Mouse (Mus musculus) midbrain, embryonic 16.5 days (tissue): ENCODE data around the gene Tango2. TPM values are rescaled to one million over a fixed set of nuclear protein-coding genes. Genes with fewer than 3 reads are reported as not detected.
A peak's percentile ranks its signal among the peaks of the same experiment; 100 is the strongest.
"Not testable (repeated sequence)": the region's sequence is repeated elsewhere in the genome, so short reads cannot be mapped to it uniquely, and the experiment has no call there.

Experiments used
- ATAC-seq: fragments of 200-750 bp; cut with Nextera tagmentation; 2 replicates; pipeline ENCODE4 v1.8.0; 2017; ENCODE audit warnings: moderate TSS enrichment
- H3K27ac ChIP-seq: fragments of 300-500 bp; sonication (generic); 2 replicates; pipeline ENCODE4 v1.5.1; 2014; ENCODE audit warnings: mild to moderate bottlenecking, low read length, mixed read lengths
- H3K27me3 ChIP-seq: fragments of 300-500 bp; sonication (generic); 2 replicates; pipeline ENCODE4 v1.6.1; 2014; ENCODE audit warnings: low read depth, low read length, mixed read lengths; ENCODE audit not compliant: control insufficient read depth, insufficient read depth
- H3K36me3 ChIP-seq: fragments of 300-500 bp; sonication (generic); 2 replicates; pipeline ENCODE4 v1.6.1; 2014; ENCODE audit warnings: mild to moderate bottlenecking, low read length, moderate library complexity, mixed read lengths; ENCODE audit not compliant: control insufficient read depth, insufficient read depth
- H3K4me1 ChIP-seq: fragments of 300-500 bp; sonication (generic); 2 replicates; pipeline ENCODE4 v1.6.1; 2014; ENCODE audit warnings: mild to moderate bottlenecking, low read length, mixed read lengths; ENCODE audit not compliant: control insufficient read depth, insufficient read depth
- H3K4me2 ChIP-seq: fragments of 300-500 bp; sonication (generic); 2 replicates; pipeline ENCODE4 v1.6.1; 2014; ENCODE audit warnings: mild to moderate bottlenecking, low read length, mixed read lengths
- H3K4me3 ChIP-seq: fragments of 300-500 bp; sonication (generic); 2 replicates; pipeline ENCODE4 v1.5.1; 2014; ENCODE audit warnings: low read depth, mild to moderate bottlenecking, low read length, moderate library complexity, mixed read lengths
- H3K9ac ChIP-seq: fragments of 300-500 bp; sonication (generic); 2 replicates; pipeline ENCODE4 v1.6.1; 2014; ENCODE audit warnings: low read depth, low read length, mixed read lengths
- H3K9me3 ChIP-seq: fragments of 300-500 bp; sonication (generic); replicated peaks from 2 replicates; pipeline ENCODE4 v1.6.1; 2014; ENCODE audit warnings: mild to moderate bottlenecking, low read length, mixed read lengths; ENCODE audit not compliant: control insufficient read depth, poor library complexity, severe bottlenecking
- WGBS: fragments of 180-500 bp; shearing (Covaris S2); extraction: QIAGEN DNeasy Blood & Tissue Kit; methylation state at CpG from one replicate; pipeline ENCODE4 v1.1.7; 2014; 5-methylcytosine and 5-hydroxymethylcytosine counted together
- polyA plus RNA-seq: library from polyadenylated mRNA; unstranded; fragments of >200 nt; fragmentation: Nextera tagmentation; extraction: Ambion mirVana; gene quantifications from 2 replicates; pipeline ENCODE4 v1.2.1, GENCODE M21; 2015

Gene Tango2
- polyA plus RNA-seq, 1 experiment from 2014 or later: 82.5 TPM

DNA sequence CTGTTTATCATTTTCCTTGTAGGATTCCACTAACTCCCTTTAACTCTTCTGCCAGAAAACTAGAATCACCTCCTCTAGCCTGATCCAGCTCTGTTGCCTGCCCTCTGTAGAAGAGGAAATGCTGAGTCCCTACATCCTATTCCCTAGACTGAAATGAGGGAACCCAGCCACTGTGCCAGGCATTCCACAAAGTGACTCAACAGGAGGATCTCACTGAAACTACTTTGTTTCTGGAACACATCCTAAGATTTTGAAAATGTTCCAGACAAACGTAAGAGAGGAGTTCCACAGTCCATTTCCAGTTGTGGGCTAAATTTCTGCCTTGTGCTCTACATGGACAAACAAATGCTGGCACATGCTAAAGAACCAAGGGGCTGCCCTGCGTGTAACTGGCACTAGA, 24.4 kb downstream of the Tango2 start:
- 84% methylated on average over 2 of the region's 2 CpGs for WGBS
- no peak for ATAC-seq

DNA sequence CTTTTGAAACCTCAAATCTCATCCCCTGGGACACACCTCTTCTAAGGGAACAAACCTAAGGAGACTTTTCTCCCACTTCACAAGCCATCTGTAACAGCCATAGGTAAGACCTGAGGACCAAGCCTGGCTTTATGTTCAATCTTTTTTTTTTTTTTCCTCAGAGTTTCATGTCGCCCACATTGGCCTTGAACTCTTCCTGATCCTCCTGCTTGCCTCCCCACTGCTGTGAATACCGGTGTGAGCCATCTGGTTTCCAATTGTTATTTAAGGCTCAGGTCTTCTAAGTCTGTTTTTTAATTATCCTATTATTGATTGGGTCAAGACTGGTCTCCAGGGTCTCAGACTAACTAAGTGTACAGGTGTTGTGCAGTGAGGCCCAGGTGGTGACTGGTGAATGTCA, 26.5 kb downstream of the Tango2 start:
- Histone ChIP-seq H3K27me3 (no peaks in the 10 kb centered on the region), H3K9ac (no peak overlapping the region), H3K4me1 (no peaks in the 10 kb centered on the region), H3K27ac (no peak overlapping the region), H3K4me3 (no peak overlapping the region), H3K36me3 (peaks cover 15% of the 10 kb centered on the region), H3K4me2 (no peak overlapping the region), H3K9me3 (no peaks in the 10 kb centered on the region)
- ATAC-seq: no peak
- 70% methylated on average over 2 of the region's 2 CpGs for WGBS

More for the DNA sequence above, 24.4 kb downstream of the Tango2 start:
- no peak overlapping the region for H3K4me3 ChIP-seq
- H3K27me3 ChIP-seq: no peaks in the 10 kb centered on the region
- no peak overlapping the region for H3K27ac ChIP-seq
- no peak overlapping the region for H3K9ac ChIP-seq
- H3K36me3 ChIP-seq: peaks cover 15% of the 10 kb centered on the region
- no peaks in the 10 kb centered on the region for H3K4me1 ChIP-seq
- no peaks in the 10 kb centered on the region for H3K9me3 ChIP-seq
- H3K4me2 ChIP-seq: no peak overlapping the region

DNA sequence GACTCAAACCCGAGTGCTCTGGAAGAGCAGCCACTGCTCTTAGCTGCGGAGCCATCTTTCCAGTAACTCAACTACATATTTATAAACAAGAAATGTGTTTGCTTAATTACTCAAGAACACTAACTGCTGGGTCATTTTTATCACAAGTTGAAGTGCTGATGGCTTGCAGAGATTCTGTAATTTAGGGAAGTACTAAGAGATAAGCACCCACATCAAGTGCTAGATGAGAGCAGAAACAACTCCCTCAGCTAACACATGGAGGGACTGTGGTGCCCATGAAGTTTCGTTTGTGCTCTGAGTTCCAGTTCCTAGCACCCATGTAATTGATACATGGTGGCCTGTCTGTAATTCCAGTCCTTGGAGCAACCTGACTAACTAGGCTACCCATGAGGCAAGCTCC, 28.9 kb downstream of the Tango2 start:
- no peak overlapping the region for H3K9ac ChIP-seq
- H3K36me3 ChIP-seq: peaks cover 12% of the 10 kb centered on the region
- 82% methylated on average over 3 of the region's 3 CpGs for WGBS
- no peak overlapping the region for H3K27ac ChIP-seq
- H3K4me1 ChIP-seq: no peaks in the 10 kb centered on the region
- H3K4me2 ChIP-seq: no peak overlapping the region
- no peak overlapping the region for H3K4me3 ChIP-seq
- no peaks in the 10 kb centered on the region for H3K27me3 ChIP-seq
- ATAC-seq: no peak
- H3K9me3 ChIP-seq: no peaks in the 10 kb centered on the region

DNA sequence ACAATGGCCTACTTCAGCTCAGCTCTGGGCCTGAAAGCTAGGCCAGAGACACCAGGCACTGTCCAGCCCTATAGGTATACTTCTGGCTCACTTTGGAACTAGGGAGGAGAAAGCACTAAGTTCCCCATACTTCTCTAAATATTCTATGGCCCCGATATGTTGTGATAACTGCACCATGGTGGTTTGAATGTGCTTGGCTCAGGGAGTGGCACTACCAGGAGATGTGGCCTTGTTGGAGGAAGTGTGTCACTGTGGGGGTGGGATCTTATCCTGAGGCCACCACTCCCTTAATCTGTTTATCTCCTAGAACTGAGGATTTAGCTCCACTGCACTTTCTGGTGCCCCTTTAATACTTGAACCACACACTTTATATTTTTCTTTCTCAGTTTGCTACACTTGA, 39.7 kb downstream of the Tango2 start:
- Histone ChIP-seq H3K9ac (no peak overlapping the region), H3K36me3 (peaks cover 26% of the 10 kb centered on the region), H3K27ac (no peak overlapping the region), H3K4me1 (no peaks in the 10 kb centered on the region), H3K27me3 (no peaks in the 10 kb centered on the region), H3K4me2 (no peak overlapping the region), H3K9me3 (no peaks in the 10 kb centered on the region), H3K4me3 (no peak overlapping the region)
- ATAC-seq: no peak
- WGBS: 100% methylated on average over 1 of the region's 1 CpGs

DNA sequence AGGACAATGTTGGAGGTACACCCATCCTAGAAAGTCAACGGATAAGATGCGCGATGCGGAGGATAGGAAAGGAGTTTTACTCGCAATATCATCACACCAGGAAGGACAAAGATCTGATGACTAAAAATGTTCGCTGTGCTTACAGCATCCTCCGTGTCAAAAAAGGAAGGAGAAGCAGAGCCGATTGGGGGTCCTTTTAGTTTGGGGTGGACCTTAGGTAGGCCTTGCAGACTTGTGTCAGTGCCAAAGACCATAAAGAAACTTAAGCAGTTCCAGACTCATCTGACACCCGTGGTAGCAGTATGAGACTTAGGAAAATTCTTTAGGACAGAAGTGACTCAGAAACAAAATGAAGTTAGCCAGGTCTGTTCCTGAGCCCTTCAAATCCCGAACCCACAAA, 58.3 kb downstream of the Tango2 start:
- not testable (repeated sequence) for H3K36me3 ChIP-seq, H3K9me3 ChIP-seq, ATAC-seq, H3K27me3 ChIP-seq
- peak overlapping the region; percentile 52; the same call in 1 of the 2 replicates for H3K9ac ChIP-seq
- H3K4me2 ChIP-seq: peak overlapping the region; percentile 50
- peak overlapping the region; percentile 66; the same call in 1 of the 2 replicates for H3K27ac ChIP-seq
- H3K4me3 ChIP-seq: peak overlapping the region; percentile 97
- peaks cover 27% of the 10 kb centered on the region for H3K4me1 ChIP-seq
- 3% methylated on average over 7 of the region's 10 CpGs for WGBS

DNA sequence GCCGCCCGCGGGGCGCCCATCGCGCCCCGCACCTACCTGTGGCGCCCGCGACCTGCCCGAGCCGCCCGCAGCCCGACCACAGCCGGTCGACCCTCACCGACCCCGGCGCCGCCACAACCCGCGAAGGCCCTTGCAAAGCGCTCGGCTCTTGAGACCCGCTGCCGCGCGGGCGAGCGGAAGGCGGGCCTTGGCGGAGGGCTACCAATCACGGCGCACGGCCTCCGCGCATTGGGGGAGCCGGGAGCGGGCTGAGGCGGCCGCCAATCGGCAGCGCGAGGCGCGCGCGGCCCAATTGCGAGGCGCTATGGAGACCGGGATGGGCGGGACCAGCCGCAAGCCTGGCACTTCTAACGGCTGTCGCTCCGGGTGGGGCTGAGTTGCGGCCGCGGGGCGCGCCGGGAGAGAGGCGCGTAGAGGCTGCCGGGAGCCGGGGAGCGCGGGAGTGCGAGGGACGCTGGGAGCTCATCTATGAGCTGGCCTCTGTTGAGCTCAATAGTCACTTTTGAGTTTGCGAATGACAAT, 58.8 kb downstream of the Tango2 start, which contains the start of gene Dgcr8:
TSS of gene Dgcr8 (minus strand) at position 180 of the 522 bp plus-strand sequence.
- under 1% methylated on average over 60 of the region's 71 CpGs for WGBS
- peaks cover 4% of the 10 kb centered on the region for H3K36me3 ChIP-seq

DNA sequence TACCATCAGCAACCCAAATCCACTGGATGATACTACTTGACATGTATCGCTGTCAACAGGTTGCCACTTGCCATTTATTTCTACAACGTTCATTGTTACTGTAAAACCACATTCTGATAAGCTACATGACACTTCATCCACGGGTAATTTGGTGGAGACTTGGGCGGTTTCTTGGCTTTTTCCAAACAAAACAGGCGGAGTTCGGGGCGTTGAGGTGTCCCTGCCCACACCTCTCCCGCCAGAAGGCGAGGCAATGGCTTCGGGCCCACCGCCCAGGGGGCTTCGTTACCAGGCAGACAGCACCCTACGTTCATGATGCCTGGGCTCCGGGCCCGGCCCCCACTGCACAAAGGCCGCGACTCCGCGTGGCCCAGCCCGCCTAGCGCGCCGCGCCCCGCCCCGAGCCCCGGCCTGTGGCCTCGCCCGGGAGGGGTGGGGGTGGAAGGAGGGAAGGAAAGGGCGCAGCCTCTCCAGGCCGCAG, 59.3 kb downstream of the Tango2 start:
- peak; percentile 83 for ATAC-seq

More for the DNA sequence above, 58.8 kb downstream of the Tango2 start, which contains the start of gene Dgcr8:
- Histone ChIP-seq H3K27me3 (no peaks in the 10 kb centered on the region), H3K9me3 (no peaks in the 10 kb centered on the region), H3K4me1 (peaks cover 27% of the 10 kb centered on the region), H3K4me2 (peak within 1 kb of the TSS; percentile 99), H3K9ac (peak within 1 kb of the TSS; percentile 95), H3K27ac (peak within 1 kb of the TSS; percentile 90), H3K4me3 (peak within 1 kb of the TSS; percentile 97)
- peak; percentile 100 for ATAC-seq

DNA sequence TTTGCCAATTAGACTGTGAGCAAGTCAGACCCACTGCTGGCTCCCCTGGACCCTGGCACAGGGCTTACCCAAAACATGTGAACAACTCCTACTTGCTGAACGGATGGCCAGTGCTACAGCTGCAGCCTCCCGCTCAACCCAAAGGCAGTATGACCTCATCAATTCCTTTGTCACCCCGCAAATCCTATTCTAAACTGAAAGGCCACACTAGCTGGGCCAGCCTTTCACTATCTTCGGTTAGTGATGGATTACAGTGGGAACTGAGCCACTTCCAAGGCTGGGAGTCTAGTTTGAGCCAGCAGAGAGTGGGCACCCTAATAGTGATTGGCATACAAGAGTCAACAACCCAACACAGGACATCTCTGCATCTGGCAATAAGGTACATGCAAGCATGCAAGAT, 59.7 kb downstream of the Tango2 start:
- H3K4me2 ChIP-seq: peak overlapping the region; percentile 99
- peaks cover 27% of the 10 kb centered on the region for H3K4me1 ChIP-seq
- WGBS: 0% methylated on average over 4 of the region's 4 CpGs
- H3K9ac ChIP-seq: peak overlapping the region; percentile 95
- H3K27me3 ChIP-seq: no peaks in the 10 kb centered on the region
- H3K9me3 ChIP-seq: no peaks in the 10 kb centered on the region
- peaks cover 9% of the 10 kb centered on the region for H3K36me3 ChIP-seq
- no peak for ATAC-seq
- peak overlapping the region; percentile 90 for H3K27ac ChIP-seq
- peak overlapping the region; percentile 97 for H3K4me3 ChIP-seq

More for the DNA sequence above, 59.3 kb downstream of the Tango2 start:
- H3K4me1 ChIP-seq: peaks cover 27% of the 10 kb centered on the region
- H3K27me3 ChIP-seq: no peaks in the 10 kb centered on the region
- peaks cover 9% of the 10 kb centered on the region for H3K36me3 ChIP-seq
- peak overlapping the region; percentile 97 for H3K4me3 ChIP-seq
- peak overlapping the region; percentile 90 for H3K27ac ChIP-seq
- H3K4me2 ChIP-seq: peak overlapping the region; percentile 99
- WGBS: under 1% methylated on average over 30 of the region's 31 CpGs
- H3K9ac ChIP-seq: peak overlapping the region; percentile 95
- no peaks in the 10 kb centered on the region for H3K9me3 ChIP-seq

DNA sequence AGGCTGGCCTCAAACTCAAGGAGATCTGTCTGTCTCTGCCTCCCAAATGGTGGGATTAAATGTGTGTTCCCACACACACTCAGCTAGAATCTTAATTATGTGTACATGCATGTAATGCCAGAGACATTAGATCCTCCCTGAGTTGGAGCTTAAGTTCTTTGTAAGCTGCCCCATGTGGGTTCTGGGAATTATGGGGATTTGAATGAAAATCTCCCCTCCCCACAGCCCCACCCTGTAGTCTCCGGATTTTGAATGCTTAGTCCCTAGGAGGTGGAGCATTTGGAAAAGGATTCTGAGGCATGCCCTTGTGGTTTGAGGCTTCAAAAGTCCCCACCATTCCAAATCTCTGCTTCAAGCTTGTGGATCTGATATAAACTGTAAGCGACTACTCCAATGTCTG, 72.7 kb downstream of the Tango2 start:
- Histone ChIP-seq H3K4me2 (no peak overlapping the region), H3K27ac (no peak overlapping the region), H3K27me3 (no peaks in the 10 kb centered on the region), H3K36me3 (peaks cover 48% of the 10 kb centered on the region), H3K9me3 (no peaks in the 10 kb centered on the region), H3K9ac (no peak overlapping the region), H3K4me3 (no peak overlapping the region), H3K4me1 (no peaks in the 10 kb centered on the region)
- ATAC-seq: no peak
- WGBS: 55% methylated on average over 2 of the region's 2 CpGs
